Mouse (Mus musculus) spleen, adult 12 weeks (tissue): Measurements from ENCODE around the gene Lexm.

Experiments used
- DNase-seq: peaks from one replicate; pipeline ENCODE4 v3.0.0; 2022; ENCODE audit warnings: low spot score

Lexm gene

DNA sequence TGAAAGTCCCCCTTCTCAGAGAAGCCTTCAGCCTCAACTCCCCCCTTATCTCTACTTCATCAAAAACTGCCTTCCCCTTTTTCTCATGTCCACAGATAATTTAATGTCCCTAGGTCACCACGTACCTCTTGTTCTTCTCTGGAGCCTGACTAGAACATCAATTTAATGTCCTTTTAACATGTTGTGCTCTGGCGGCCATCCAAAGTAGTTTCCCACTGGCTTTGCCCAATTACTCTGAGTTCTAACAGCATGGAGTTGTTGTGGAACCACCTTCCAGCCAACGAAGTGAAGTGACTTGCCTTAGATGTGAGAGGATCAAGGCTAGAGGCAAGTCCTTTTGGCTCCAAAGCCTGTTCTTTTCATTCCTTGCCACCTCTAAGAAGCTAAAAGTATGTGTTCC is 75.5 kb downstream of the Lexm start:
- DNase-seq: no peak
